Mouse (Mus musculus): Measurements from ENCODE around the gene Strn.
A peak's percentile ranks its signal among the peaks of the same experiment; 100 is the strongest.

Strn gene

DNA sequence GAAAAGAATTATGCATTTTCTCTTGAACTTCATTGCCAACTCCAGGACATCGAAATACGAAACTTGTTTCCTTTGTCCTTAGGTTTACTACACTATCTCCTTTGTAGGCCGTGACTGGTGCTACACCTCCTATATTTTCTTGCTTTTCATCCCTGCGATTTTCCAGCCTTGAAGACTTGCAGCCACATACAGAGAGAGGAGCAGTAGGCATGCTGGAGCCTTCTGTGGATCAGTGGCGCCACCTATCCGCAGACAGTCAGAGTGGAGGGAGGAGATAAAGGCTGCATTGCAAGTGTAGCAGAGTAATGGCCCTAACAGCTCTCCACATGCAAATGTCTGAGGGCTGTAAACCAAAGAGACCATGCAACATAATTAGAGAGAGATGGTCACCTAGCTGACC lies 125.9 kb downstream of the Strn start:
- no peak for DNase-seq

DNA sequence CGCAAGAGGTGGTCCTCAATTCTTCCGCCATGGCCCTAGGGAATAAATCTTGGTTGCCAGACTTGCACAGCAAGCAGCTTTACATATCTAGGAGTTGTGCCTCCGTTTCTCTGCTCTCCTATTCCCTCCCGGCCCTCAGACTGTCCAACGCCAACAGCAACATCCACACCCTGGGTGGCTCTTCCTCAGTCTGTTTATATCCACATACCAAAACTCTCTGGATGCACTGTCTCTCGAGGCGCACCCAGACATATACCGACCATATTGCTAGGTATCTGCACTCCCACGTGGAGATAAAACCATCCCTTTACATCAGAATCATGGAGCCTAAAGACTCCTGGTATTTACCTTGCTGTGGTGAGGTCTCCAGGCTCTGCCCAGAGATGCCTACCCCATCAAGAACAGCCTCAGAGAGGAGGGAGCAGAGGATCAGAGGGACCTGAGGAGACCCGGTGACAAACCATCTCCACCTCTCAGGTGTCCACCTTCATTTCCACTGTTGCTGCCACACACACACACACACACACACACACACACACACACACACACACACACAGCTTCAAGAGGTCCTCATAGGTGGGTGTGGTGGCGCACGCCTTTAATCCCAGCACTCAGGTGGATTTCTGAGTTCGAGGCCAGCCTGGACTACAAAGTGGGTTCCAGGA lies 127.7 kb downstream of the Strn start:
- no peak for DNase-seq

DNA sequence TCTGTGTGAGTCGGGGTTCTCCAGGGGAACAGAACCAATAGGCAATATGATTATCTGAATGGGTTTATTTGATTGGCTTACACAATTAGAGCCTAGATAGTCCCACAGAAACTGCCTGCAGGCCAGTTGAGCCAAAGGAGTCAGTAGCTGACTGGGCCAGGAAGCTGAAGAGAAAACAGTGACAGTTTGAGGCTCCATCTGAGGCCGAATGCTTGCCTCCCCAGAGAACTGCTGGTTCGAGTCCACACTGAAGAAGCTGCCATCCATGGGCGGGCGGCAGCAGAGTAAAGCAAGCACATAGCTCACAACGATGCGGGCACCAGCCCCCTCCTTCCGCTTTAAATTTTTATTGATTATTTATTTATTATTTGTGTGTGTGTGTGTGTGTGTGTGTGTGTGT lies 128.3 kb downstream of the Strn start:
- no peak for DNase-seq

DNA sequence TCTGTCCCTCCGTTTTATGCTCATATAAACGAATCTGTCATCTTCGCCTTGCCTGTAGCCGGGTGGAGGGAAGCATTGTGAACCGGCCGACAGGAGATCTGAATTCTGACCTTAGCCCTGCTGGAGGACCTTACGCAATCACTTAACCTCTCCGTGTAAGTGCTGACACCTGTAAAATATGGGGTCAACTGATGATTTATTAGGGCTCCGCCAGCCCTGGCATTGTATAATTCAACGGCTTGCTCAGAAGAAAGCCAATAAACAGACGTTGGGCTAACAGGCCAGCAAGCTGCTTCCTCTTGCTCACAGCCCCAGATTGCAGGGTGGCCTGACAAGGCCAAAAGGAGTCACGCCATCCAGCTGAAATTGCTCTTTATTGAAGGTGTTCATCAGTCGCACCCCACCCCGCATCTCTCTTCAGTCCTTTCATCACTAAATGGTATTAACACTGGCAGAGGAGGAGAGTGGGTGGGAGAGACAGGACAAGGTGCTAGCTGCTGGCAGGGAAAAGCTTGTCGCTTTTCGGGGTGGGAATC lies 128.8 kb downstream of the Strn start:
- no peak for DNase-seq

DNA sequence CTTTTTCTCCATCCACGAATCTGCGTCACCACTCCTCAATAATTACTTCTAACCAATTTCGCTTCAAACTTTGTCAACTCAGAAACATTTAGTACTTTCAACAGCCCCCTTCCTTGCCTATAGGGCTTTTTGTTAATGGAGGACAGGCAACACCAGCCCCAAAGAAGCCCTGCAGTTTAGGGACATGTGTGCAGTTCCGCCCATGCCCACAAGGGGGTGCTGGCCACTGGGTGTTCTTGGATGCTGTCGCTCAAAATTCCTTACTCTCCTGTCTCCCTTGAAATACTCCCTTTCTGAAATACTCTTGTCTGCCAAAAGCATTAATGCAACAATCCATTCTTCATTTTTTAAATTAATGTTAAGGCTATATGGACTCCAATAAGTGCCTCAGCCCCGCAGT lies 132.6 kb downstream of the Strn start:
- DNase-seq: peak; percentile 73 to 78

DNA sequence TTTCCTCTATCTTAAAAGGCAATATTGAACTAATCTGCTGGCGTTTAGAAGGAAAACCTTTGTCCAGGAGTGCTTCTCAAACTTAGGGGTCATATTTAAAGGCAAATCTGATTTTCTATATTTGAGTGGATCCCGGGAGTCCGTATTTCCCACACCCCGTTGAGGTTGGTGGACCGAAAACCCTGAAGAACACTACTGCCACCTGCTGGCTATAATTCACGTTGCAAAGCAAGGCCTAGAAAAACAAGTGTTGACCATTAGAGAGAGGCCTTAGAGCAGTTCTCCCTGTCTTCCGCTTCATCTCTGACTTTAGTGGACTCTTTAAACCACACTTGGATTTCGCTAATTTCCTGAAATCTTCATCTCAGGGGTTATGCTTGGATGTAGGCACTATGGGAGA lies 133.1 kb downstream of the Strn start:
- peak; percentile 68 to 69 for DNase-seq

DNA sequence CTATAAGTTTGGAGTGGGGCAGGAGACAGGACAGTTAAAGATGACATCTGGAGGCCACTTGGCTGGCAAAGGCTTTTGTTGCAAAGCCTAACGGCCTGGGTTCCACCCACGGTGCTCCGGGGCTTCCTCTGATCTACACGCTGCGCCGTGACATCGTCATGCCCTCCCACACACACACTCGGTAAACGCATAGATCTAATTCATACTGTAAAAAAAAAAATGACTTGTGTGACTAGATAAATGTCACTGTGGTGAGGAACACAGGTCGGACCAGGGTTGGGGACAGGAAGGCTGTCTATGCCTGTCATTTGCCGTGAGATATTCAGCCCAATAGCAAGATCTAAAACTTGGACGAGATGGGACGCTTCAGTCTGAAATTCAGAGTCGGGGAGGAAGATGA lies 134.7 kb downstream of the Strn start:
- DNase-seq: no peak

DNA sequence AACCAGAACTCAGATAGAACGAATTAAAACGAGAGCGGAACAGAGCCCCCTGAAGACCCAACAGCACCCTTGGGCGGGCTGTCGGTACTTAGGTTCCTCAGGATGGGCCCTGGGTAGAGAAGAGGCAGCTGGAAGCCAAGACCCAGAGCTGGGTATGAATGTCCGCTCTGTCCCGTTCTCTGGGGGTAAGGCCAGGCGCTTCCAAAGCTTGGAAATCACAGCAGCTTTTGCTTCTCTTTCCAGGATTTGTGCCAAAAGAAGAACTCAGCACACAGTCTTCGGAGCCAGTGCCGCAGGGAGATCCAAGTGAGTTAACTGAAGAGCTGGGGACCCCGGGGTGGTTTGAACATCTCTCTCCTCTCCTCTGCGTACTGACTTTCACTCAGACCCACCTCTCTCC lies 135.4 kb downstream of the Strn start:
- no peak for DNase-seq

DNA sequence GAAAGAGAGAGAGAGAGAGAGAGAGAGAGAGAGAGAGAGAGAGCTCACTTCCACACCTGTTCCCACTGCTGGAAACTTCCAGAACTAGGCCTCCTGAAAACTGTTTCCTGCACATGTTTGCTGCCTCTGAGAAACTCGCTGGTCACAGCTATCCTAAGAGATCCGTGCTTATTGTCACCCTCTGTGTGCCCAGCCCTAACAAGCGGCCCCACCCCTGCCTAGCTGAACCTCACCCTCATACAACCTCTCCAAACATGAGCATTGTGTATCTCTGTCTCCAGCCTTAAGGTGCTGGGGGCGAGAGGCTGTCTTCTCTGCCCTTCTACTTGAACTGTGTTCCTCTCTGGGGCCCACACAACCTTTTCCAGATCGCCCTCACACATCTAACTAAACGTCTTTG lies 136.0 kb downstream of the Strn start:
- DNase-seq: no peak
